Mouse (Mus musculus) brain, embryonic 14.5 days (tissue): ENCODE measurements at regions not wholly inside any gene's neighbourhood (a gene's known extent, or its start where the extent isn't known, plus 50 kb on each side); places are given as distances from the start of the nearest gene placed in this dataset.

Source experiments
- CTCF ChIP-seq: fragments of 200-500 bp; IDR thresholded peaks from 2 replicates; pipeline ENCODE4 v1.5.1; 2012; ENCODE audit warnings: inconsistent platforms, mild to moderate bottlenecking, moderate library complexity, borderline replicate concordance; ENCODE audit not compliant: insufficient read depth, insufficient read length; ENCODE audit errors: extremely low read depth
- POLR2A ChIP-seq: fragments of 200-500 bp; IDR thresholded peaks from 2 replicates; pipeline ENCODE4 v1.6.1; 2012; ENCODE audit warnings: mild to moderate bottlenecking, inconsistent platforms, borderline replicate concordance; ENCODE audit not compliant: poor library complexity, insufficient read depth, insufficient read length, severe bottlenecking; ENCODE audit errors: extremely low read depth

DNA sequence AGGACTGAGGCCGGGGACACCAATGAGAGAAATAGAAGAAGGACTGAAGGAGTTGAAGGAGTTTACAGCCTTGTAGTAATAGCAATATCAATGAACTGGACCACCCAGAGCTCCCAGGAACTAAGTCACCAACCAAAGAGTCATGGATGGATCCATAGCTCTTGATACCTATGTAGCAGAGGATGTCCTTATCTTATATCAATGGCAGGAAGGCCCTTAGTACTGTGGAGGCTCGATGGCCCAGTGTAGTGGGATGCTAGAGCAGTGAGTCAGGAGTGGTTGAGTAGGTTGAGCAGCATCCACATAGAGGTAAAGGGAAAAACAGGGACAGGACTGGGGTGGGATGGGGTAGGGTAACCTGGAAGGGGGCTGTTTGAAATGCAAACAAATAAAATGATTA is 1081.6 kb upstream of the Arrdc3 start:
- no peak for TF ChIP-seq POLR2A
- TF ChIP-seq CTCF, result no peak
